In the genomic region with DNA sequence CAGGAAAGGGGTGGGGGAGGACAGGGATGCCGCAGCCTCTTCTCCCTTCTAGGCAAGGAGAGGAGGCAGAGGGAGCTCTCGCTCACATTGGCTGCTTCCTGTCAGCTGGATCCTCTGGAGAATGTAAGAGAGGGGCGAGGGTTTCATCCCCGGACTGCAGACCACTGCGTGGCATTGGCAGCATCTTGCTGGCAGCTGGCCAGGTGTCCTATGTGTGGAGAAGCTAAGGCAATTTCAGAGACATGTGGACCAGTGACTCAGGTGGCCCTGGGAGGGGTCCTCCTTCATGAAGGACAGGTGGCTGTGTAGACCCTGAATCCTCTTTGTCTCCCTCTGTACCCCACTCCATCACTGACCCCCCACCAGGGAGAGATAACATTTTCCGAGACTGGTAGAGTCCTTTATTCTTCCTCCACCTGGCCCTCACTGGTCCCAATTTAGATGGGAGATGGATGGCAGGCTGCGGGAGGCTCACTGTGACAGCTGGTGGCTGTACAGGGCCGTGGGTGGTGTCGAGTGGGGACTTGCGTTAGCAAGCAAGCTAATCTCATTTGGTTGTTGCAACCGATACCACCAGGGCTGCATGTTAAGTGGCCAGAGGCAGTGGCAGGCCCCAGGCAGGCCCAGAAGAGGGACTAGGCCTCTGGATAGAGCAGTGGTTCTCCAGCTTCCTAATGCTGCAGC, we compare ENCODE assay signal across 17 mouse cellular contexts. TPM values are rescaled to one million over a fixed set of nuclear protein-coding genes. Genes with fewer than 3 reads are reported as not detected.
A peak's percentile ranks its signal among the peaks of the same experiment; 100 is the strongest.
DNase-seq lines count a peak whose midpoint lies in the region; ATAC-seq lines count a peak whose summit lies in the region.
"Had no signal": no experiment of that assay in that cellular context is flagged by ENCODE, and none has a peak within 500 bp of the region (broad histone marks: within the 10 kb centered on the region; RNA-seq: fewer than 3 reads in every experiment).

No protein-coding gene starts in this region.

- H3K27ac ChIP-seq in forebrain, embryonic 14.5 days (ENCODE audit: low read depth, low read length), result no peak overlapping the region
- H3K27ac ChIP-seq in forebrain, embryonic 15.5 days (replicated peaks), result no peak overlapping the region
- H3K27ac ChIP-seq in midbrain, embryonic 14.5 days (replicated peaks; ENCODE audit: low read depth, low read length), result peak overlapping the region; percentile 46; the same call in 1 of the 2 replicates
- H3K27ac ChIP-seq in midbrain, embryonic 11.5 days (ENCODE audit: low read depth, low read length), result no peak overlapping the region
- H3K27ac ChIP-seq: embryonic facial prominence, embryonic 15.5 days; heart, embryonic 15.5 days; kidney, postnatal 0 days; neural tube, embryonic 15.5 days had no signal

- no peak for DNase-seq in forebrain, embryonic 14.5 days (ENCODE audit: low spot score)
- peak; percentile 52 for DNase-seq in midbrain, embryonic 14.5 days
- DNase-seq in midbrain, embryonic 11.5 days (ENCODE audit: low spot score, missing footprints), result no peak
- peak; percentile 73 to 77 for DNase-seq in frontal cortex, postnatal 36 days (ENCODE audit: low spot score in 2 of 2)
- DNase-seq in right cerebral cortex, postnatal 14 days, result peak; percentile 60
- DNase-seq: adrenal gland, adult 8-10 months had no signal

- peaks cover 6% of the 10 kb centered on the region; the same call in 1 of the 2 replicates for H3K4me1 ChIP-seq in forebrain, embryonic 14.5 days (ENCODE audit: control insufficient read depth, insufficient read depth, low read length)
- H3K4me1 ChIP-seq in forebrain, embryonic 15.5 days, result peaks cover 11% of the 10 kb centered on the region
- H3K4me1 ChIP-seq in midbrain, embryonic 14.5 days (ENCODE audit: control insufficient read depth, insufficient read depth, low read length), result peaks cover 44% of the 10 kb centered on the region
- H3K4me1 ChIP-seq in midbrain, embryonic 11.5 days (ENCODE audit: control insufficient read depth, insufficient read depth, low read length), result peaks cover 21% of the 10 kb centered on the region
- H3K4me1 ChIP-seq: embryonic facial prominence, embryonic 15.5 days; heart, embryonic 15.5 days had no signal

- H3K36me3 ChIP-seq in forebrain, embryonic 14.5 days (ENCODE audit: control insufficient read depth, insufficient read depth, low read length), result no peaks in the 10 kb centered on the region
- no peaks in the 10 kb centered on the region for H3K36me3 ChIP-seq in forebrain, embryonic 15.5 days
- no peaks in the 10 kb centered on the region for H3K36me3 ChIP-seq in midbrain, embryonic 14.5 days (ENCODE audit: control insufficient read depth, insufficient read depth, low read length)
- no peaks in the 10 kb centered on the region for H3K36me3 ChIP-seq in midbrain, embryonic 11.5 days (ENCODE audit: control insufficient read depth, insufficient read depth, low read length)
- H3K36me3 ChIP-seq: embryonic facial prominence, embryonic 15.5 days; heart, embryonic 15.5 days; neural tube, embryonic 15.5 days had no signal

- H3K4me2 ChIP-seq in forebrain, embryonic 14.5 days (ENCODE audit: low read length), result no peak overlapping the region
- H3K4me2 ChIP-seq in forebrain, embryonic 15.5 days (replicated peaks), result no peak overlapping the region
- H3K4me2 ChIP-seq in midbrain, embryonic 14.5 days (ENCODE audit: low read length), result no peak overlapping the region
- H3K4me2 ChIP-seq in midbrain, embryonic 11.5 days, result no peak overlapping the region
- H3K4me2 ChIP-seq: embryonic facial prominence, embryonic 15.5 days; heart, embryonic 15.5 days; neural tube, embryonic 15.5 days had no signal

- no peak overlapping the region for H3K4me3 ChIP-seq in forebrain, embryonic 14.5 days (ENCODE audit: low read depth, low read length)
- no peak overlapping the region for H3K4me3 ChIP-seq in forebrain, embryonic 15.5 days
- H3K4me3 ChIP-seq in midbrain, embryonic 14.5 days (replicated peaks; ENCODE audit: low read depth, low read length), result no peak overlapping the region
- no peak overlapping the region for H3K4me3 ChIP-seq in midbrain, embryonic 11.5 days (ENCODE audit: low read depth, low read length)
- H3K4me3 ChIP-seq: embryonic facial prominence, embryonic 15.5 days; heart, embryonic 15.5 days; neural tube, embryonic 15.5 days had no signal

- ATAC-seq in forebrain, embryonic 14.5 days, result no peak
- ATAC-seq in forebrain, embryonic 15.5 days (replicated peaks), result no peak
- no peak for ATAC-seq in midbrain, embryonic 14.5 days (ENCODE audit: low FRiP score, low TSS enrichment)
- ATAC-seq in midbrain, embryonic 11.5 days (ENCODE audit: low FRiP score), result no peak
- ATAC-seq in CD4-positive, CD25-positive, alpha-beta regulatory T cell, adult 4 months, result no peak
- ATAC-seq: forebrain, embryonic 16.5 days; inflammation-experienced regulatory T-cells, adult 6 months; Patski had no signal

- no peaks in the 10 kb centered on the region for H3K9me3 ChIP-seq in forebrain, embryonic 14.5 days (replicated peaks; ENCODE audit: control insufficient read depth, low read length)
- H3K9me3 ChIP-seq in forebrain, embryonic 15.5 days, result no peaks in the 10 kb centered on the region
- H3K9me3 ChIP-seq in midbrain, embryonic 14.5 days (ENCODE audit: control insufficient read depth, low read length), result no peaks in the 10 kb centered on the region
- no peaks in the 10 kb centered on the region for H3K9me3 ChIP-seq in midbrain, embryonic 11.5 days (ENCODE audit: control insufficient read depth, low read length)
- H3K9me3 ChIP-seq: embryonic facial prominence, embryonic 15.5 days; heart, embryonic 15.5 days; neural tube, embryonic 15.5 days had no signal

- peaks cover 10% of the 10 kb centered on the region for H3K27me3 ChIP-seq in forebrain, embryonic 14.5 days (replicated peaks; ENCODE audit: control insufficient read depth, insufficient read depth, low read length)
- H3K27me3 ChIP-seq in forebrain, embryonic 15.5 days, result peaks cover 20% of the 10 kb centered on the region; the same call in 1 of the 2 replicates
- 0 out of 2 replicates have a peak, but pooled peaks cover 3% of the 10 kb centered on the region for H3K27me3 ChIP-seq in midbrain, embryonic 14.5 days (ENCODE audit: control insufficient read depth, insufficient read depth, low read length)
- no peaks in the 10 kb centered on the region; the same call in 1 of the 2 replicates for H3K27me3 ChIP-seq in midbrain, embryonic 11.5 days (ENCODE audit: control insufficient read depth, insufficient read depth, low read length)

- WGBS in forebrain, embryonic 14.5 days, result 40% methylated on average over 11 of the region's 11 CpGs
- 35% methylated on average over 11 of the region's 11 CpGs for WGBS in forebrain, embryonic 15.5 days
- WGBS in midbrain, embryonic 14.5 days, result 19% methylated on average over 11 of the region's 11 CpGs
- 51% methylated on average over 11 of the region's 11 CpGs for WGBS in midbrain, embryonic 11.5 days

- H3K9ac ChIP-seq in forebrain, embryonic 14.5 days (ENCODE audit: low read length), result peak overlapping the region; percentile 25; the same call in 1 of the 2 replicates
- no peak overlapping the region for H3K9ac ChIP-seq in forebrain, embryonic 15.5 days (replicated peaks)
- H3K9ac ChIP-seq in midbrain, embryonic 14.5 days (replicated peaks; ENCODE audit: low read length), result no peak overlapping the region
- no peak overlapping the region for H3K9ac ChIP-seq in midbrain, embryonic 11.5 days (ENCODE audit: low read length)
- H3K9ac ChIP-seq: embryonic facial prominence, embryonic 15.5 days; heart, embryonic 15.5 days; neural tube, embryonic 15.5 days had no signal

RNA-seq across cellular contexts. Expression of a gene that starts 22.6 kb away (rescaled TPM):
- 4.8 and 4.9 TPM in 2 replicates for polyA plus RNA-seq in forebrain, embryonic 14.5 days (2014; fragmentation: Nextera tagmentation; extraction: Ambion mirVana)
- 6.0 and 6.1 TPM in 2 replicates for polyA plus RNA-seq in forebrain, embryonic 15.5 days (2015; fragmentation: Nextera tagmentation; extraction: Ambion mirVana)
- 15.8 and 18.4 TPM in 2 replicates for polyA plus RNA-seq in midbrain, embryonic 14.5 days (2014; fragmentation: Nextera tagmentation; extraction: Ambion mirVana)
- polyA plus RNA-seq in midbrain, embryonic 11.5 days (2014; fragmentation: Nextera tagmentation; extraction: Ambion mirVana), result 4.8 and 6.4 TPM in 2 replicates
- not detected for polyA plus RNA-seq in CD4-positive, CD25-positive, alpha-beta regulatory T cell, adult 4 months (2017; shearing (Covaris generic))
- polyA plus RNA-seq: gonadal fat pad, adult 2 months; inflammation-experienced regulatory T-cells, adult 6 months; liver, adult 2 months; Patski had no signal

RNA-seq across cellular contexts. Expression of a gene that starts 30.4 kb away (rescaled TPM):
- 54.7 and 56.4 TPM in 2 replicates for polyA plus RNA-seq in forebrain, embryonic 14.5 days (2014; fragmentation: Nextera tagmentation; extraction: Ambion mirVana)
- polyA plus RNA-seq in forebrain, embryonic 15.5 days (2015; fragmentation: Nextera tagmentation; extraction: Ambion mirVana), result 61.4 and 68.7 TPM in 2 replicates
- polyA plus RNA-seq in midbrain, embryonic 14.5 days (2014; fragmentation: Nextera tagmentation; extraction: Ambion mirVana), result 60.8 and 65.2 TPM in 2 replicates
- polyA plus RNA-seq in midbrain, embryonic 11.5 days (2014; fragmentation: Nextera tagmentation; extraction: Ambion mirVana), result 49.5 and 49.7 TPM in 2 replicates
- polyA plus RNA-seq in CD4-positive, CD25-positive, alpha-beta regulatory T cell, adult 4 months (2017; shearing (Covaris generic)), result 10 to 100 TPM; 39.2 to 59.8 TPM

Comparison
In these comparisons a context has a peak if more than half of its experiments do, and no peak if none do; other contexts are left out.
1. DNase-seq: peak in midbrain, embryonic 14.5 days (single experiment), frontal cortex, postnatal 36 days (2 of 2) and right cerebral cortex, postnatal 14 days (single experiment); none in forebrain, embryonic 14.5 days (single experiment) and midbrain, embryonic 11.5 days (single experiment).